Mouse (Mus musculus) adrenal gland, adult 2 months (tissue): Measurements from ENCODE around the gene Abcc8. TPM values are rescaled to one million over a fixed set of nuclear protein-coding genes. Genes with fewer than 3 reads are reported as not detected.

Source experiments
- polyA plus RNA-seq: library from polyadenylated mRNA; depleted of rRNA; stranded (reverse); fragments of >200 nt; gene quantifications from 2 replicates; pipeline ENCODE4 v1.2.3, GENCODE M21; 2012; rRNA removed
- total RNA-seq, 2 experiments: library from RNA; stranded (reverse); gene quantifications; 2 replicates each; pipeline ENCODE4 v1.2.3; 2021

Gene Abcc8
- total and polyA plus RNA-seq, 3 experiments = 1.7 to 3.3 (median 1.7) TPM

Other genes starting within 250 kb of the Abcc8 start
- gene Abcc6, start 149.7 kb downstream of the Abcc8 start, total RNA-seq = under 1 TPM; 0.14 to 0.66 TPM
- 0.19 and 0.30 TPM in 2 replicates for gene Abcc6, start 149.7 kb downstream of the Abcc8 start, polyA plus RNA-seq
- gene Nomo1, start 146.3 kb downstream of the Abcc8 start, total RNA-seq = 10 to 100 TPM; 58.7 to 65.3 TPM
- 25.1 and 34.3 TPM in 2 replicates for gene Nomo1, start 146.3 kb downstream of the Abcc8 start, polyA plus RNA-seq
- 1 to 10 TPM; 2.9 to 3.2 TPM for gene Kcnj11, start 79.3 kb downstream of the Abcc8 start, total RNA-seq
- gene Kcnj11, start 79.3 kb downstream of the Abcc8 start, polyA plus RNA-seq = 1.0 and 3.4 TPM in 2 replicates
- 1 to 10 TPM; 1.6 to 1.8 TPM for gene Ush1c, start 58.5 kb upstream of the Abcc8 start, total RNA-seq
- 0.06 TPM in 1 of 2 replicates, not detected in the other for gene Ush1c, start 58.5 kb upstream of the Abcc8 start, polyA plus RNA-seq
- gene Otog, start 61.0 kb upstream of the Abcc8 start, total RNA-seq = 1 to 10 TPM in 1 of 2 experiments, not detected in 1; 1.5 TPM
- 0.04 and 0.16 TPM in 2 replicates for gene Otog, start 61.0 kb upstream of the Abcc8 start, polyA plus RNA-seq
- gene Myod1, start 196.4 kb upstream of the Abcc8 start, total RNA-seq = not detected
- not detected in 2 replicates for gene Myod1, start 196.4 kb upstream of the Abcc8 start, polyA plus RNA-seq
- gene Kcnc1, start 216.5 kb upstream of the Abcc8 start, total RNA-seq = under 1 TPM; 0.28 to 0.37 TPM
- 0.75 and 0.76 TPM in 2 replicates for gene Kcnc1, start 216.5 kb upstream of the Abcc8 start, polyA plus RNA-seq